ENCODE assay signal across 8 mouse cellular contexts in genomic region chrX:152342903-152343302, GRCm38 (mm10). TPM values are rescaled to one million over a fixed set of nuclear protein-coding genes. Genes with fewer than 3 reads are reported as not detected.
DNase-seq lines count a peak whose midpoint lies in the region; ATAC-seq and TF ChIP-seq lines count a peak whose summit lies in the region.

No protein-coding gene starts in this region.

- peak overlapping the region; percentile 57 for H3K4me3 ChIP-seq in heart, adult 2 months
- peak overlapping the region; percentile 21 for H3K4me3 ChIP-seq in C2C12 (ENCODE audit: insufficient read depth, poor library complexity, severe bottlenecking)
- peak overlapping the region; percentile 57 for H3K4me3 ChIP-seq in forebrain, embryonic 14.5 days (ENCODE audit: low read depth, low read length)
- peak overlapping the region; percentile 63 for H3K4me3 ChIP-seq in liver, embryonic 15.5 days (replicated peaks)

- H3K27me3 ChIP-seq in heart, adult 2 months (ENCODE audit: control insufficient read depth, insufficient read depth, low read length), result no peaks in the 10 kb centered on the region
- no peaks in the 10 kb centered on the region for H3K27me3 ChIP-seq in C2C12 (ENCODE audit: control insufficient read depth, insufficient read depth, insufficient read length)
- peaks cover 10% of the 10 kb centered on the region; the same call in 1 of the 2 replicates for H3K27me3 ChIP-seq in forebrain, embryonic 14.5 days (replicated peaks; ENCODE audit: control insufficient read depth, insufficient read depth, low read length)
- peaks cover 51% of the 10 kb centered on the region for H3K27me3 ChIP-seq in liver, embryonic 15.5 days

- H3K79me2 ChIP-seq in heart, adult 2 months (replicated peaks; ENCODE audit: control insufficient read depth, insufficient read depth, low read length), result no peaks in the 10 kb centered on the region
- peaks cover 28% of the 10 kb centered on the region for H3K79me2 ChIP-seq in C2C12 (ENCODE audit: control insufficient read depth, insufficient read depth)

- TF ChIP-seq CTCF in heart, adult 2 months (IDR thresholded peaks at IDR 0.05), result no peak
- TF ChIP-seq CTCF in C2C12 (IDR thresholded peaks at IDR 0.05; ENCODE audit: control insufficient read depth, insufficient read depth, insufficient read length), result no peak

- H3K27ac ChIP-seq in heart, adult 2 months, result peak overlapping the region; percentile 86
- H3K27ac ChIP-seq in forebrain, embryonic 14.5 days (ENCODE audit: low read depth, low read length), result peak overlapping the region; percentile 78
- peak overlapping the region; percentile 61 for H3K27ac ChIP-seq in liver, embryonic 15.5 days (replicated peaks)

- no peaks in the 10 kb centered on the region for H3K36me3 ChIP-seq in heart, adult 2 months (ENCODE audit: control insufficient read depth, insufficient read depth, low read length)
- H3K36me3 ChIP-seq in C2C12 (ENCODE audit: control insufficient read depth, insufficient read depth), result peaks cover 10% of the 10 kb centered on the region
- peaks cover 17% of the 10 kb centered on the region; the same call in 1 of the 2 replicates for H3K36me3 ChIP-seq in forebrain, embryonic 14.5 days (ENCODE audit: control insufficient read depth, insufficient read depth, low read length)
- no peaks in the 10 kb centered on the region for H3K36me3 ChIP-seq in liver, embryonic 15.5 days (replicated peaks)

- no peak for TF ChIP-seq EP300 in heart, adult 2 months (IDR thresholded peaks at IDR 0.05; ENCODE audit: insufficient read depth, low read depth, low read length)

- H3K79me3 ChIP-seq in C2C12 (ENCODE audit: low read depth), result peaks cover 9% of the 10 kb centered on the region

- H3K4me2 ChIP-seq in forebrain, embryonic 14.5 days (ENCODE audit: low read length), result peak overlapping the region; percentile 42
- peak overlapping the region; percentile 80 for H3K4me2 ChIP-seq in liver, embryonic 15.5 days

- no peak for TF ChIP-seq POLR2A in heart, adult 2 months (IDR thresholded peaks at IDR 0.05; ENCODE audit: insufficient read depth, low read depth, low read length)

- peak overlapping the region; percentile 81 for H3K9ac ChIP-seq in heart, adult 2 months (ENCODE audit: low read depth, low read length)
- peak overlapping the region; percentile 40; the same call in 1 of the 2 replicates for H3K9ac ChIP-seq in forebrain, embryonic 14.5 days (ENCODE audit: low read length)
- H3K9ac ChIP-seq in liver, embryonic 15.5 days, result 0 out of 2 replicates have a peak overlapping the region, but pooled peaks have one; percentile 60

- no peak overlapping the region for H3ac ChIP-seq in C2C12 (ENCODE audit: control insufficient read depth, insufficient read length, low read depth)

- H3K9me3 ChIP-seq in forebrain, embryonic 14.5 days (replicated peaks; ENCODE audit: control insufficient read depth, low read length), result no peaks in the 10 kb centered on the region
- H3K9me3 ChIP-seq in liver, embryonic 15.5 days (replicated peaks), result no peaks in the 10 kb centered on the region

- no peak for ATAC-seq in forebrain, embryonic 14.5 days
- ATAC-seq in liver, embryonic 15.5 days (ENCODE audit: insufficient read depth), result no peak

- intact Hi-C loops in heart, adult 2 months (cut with DNase I), result loop anchor here (5.0 to 10.0 kb wide), 2 partner anchors 111 to 328 kb away; partner anchors contain the start of genes Kdm5c, Ribc1 and Smc1a

- WGBS in heart, adult 2 months, result 28% methylated on average over 6 of the region's 6 CpGs
- 44% methylated on average over 6 of the region's 6 CpGs for WGBS in forebrain, embryonic 14.5 days
- WGBS in liver, embryonic 15.5 days (ENCODE audit: insufficient replicate concordance), result 33% methylated on average over 6 of the region's 6 CpGs

- no peaks in the 10 kb centered on the region; the same call in 1 of the 2 replicates for H3K4me1 ChIP-seq in heart, adult 2 months (ENCODE audit: control insufficient read depth, insufficient read depth, low read length)
- peaks cover 4% of the 10 kb centered on the region for H3K4me1 ChIP-seq in forebrain, embryonic 14.5 days (ENCODE audit: control insufficient read depth, insufficient read depth, low read length)
- peaks cover 13% of the 10 kb centered on the region; the same call in 1 of the 2 replicates for H3K4me1 ChIP-seq in liver, embryonic 15.5 days (replicated peaks)

- no peak for DNase-seq in heart, adult 2 months
- DNase-seq in heart, adult 9 months (ENCODE audit: low spot score in 2 of 2), result no peak
- no peak for DNase-seq in forebrain, embryonic 14.5 days (ENCODE audit: low spot score)
- DNase-seq in embryo, embryonic 10.5 days (ENCODE audit: low spot score), result no peak
- DNase-seq in adrenal gland, postnatal 14 days, result no peak
- no peak for DNase-seq in adrenal gland, postnatal 4 days (ENCODE audit: low spot score in 2 of 2)

TF ChIP-seq in C2C12, 6 proteins besides CTCF, POLR2A, EP300 and RAD21:
- TF ChIP-seq MYOD1 (IDR thresholded peaks at IDR 0.05; ENCODE audit: control insufficient read depth, insufficient read length, low read depth) (no peak), USF1 (IDR thresholded peaks at IDR 0.05; ENCODE audit: low read depth) (no peak), MYOG (IDR thresholded peaks at IDR 0.05; ENCODE audit: control insufficient read depth, extremely low read depth, insufficient read length) (no peak), FOSL1 (IDR thresholded peaks at IDR 0.05; ENCODE audit: insufficient read depth, low read length, poor library complexity, severe bottlenecking) (no peak), CEBPB (IDR thresholded peaks at IDR 0.05; ENCODE audit: low read depth) (no peak), MAX (IDR thresholded peaks at IDR 0.05) (no peak)
TF ChIP-seq in C2C12: peak in this region for 0.

RNA-seq across cellular contexts. Expression of gene Tspyl2, which starts 0.7 kb away (rescaled TPM):
- 10 to 100 TPM; 13.3 to 13.6 TPM for total RNA-seq in heart, adult 2 months (2021)
- 16.1 and 18.8 TPM in 2 replicates for polyA plus RNA-seq in heart, adult 2 months (2012; rRNA removed)
- 18.8 TPM for polyA plus RNA-seq in C2C12 (2012; fragmentation: generic; extraction: Trizol)
- 26.0 and 33.7 TPM in 2 replicates for polyA plus RNA-seq in forebrain, embryonic 14.5 days (2014; fragmentation: Nextera tagmentation; extraction: Ambion mirVana)
- 4.5 and 5.5 TPM in 2 replicates for polyA plus RNA-seq in liver, embryonic 15.5 days (2015; fragmentation: Nextera tagmentation; extraction: Ambion mirVana)
- 29.5 and 32.1 TPM in 2 replicates for total RNA-seq in adrenal gland, postnatal 14 days (2021)
- 10 to 100 TPM; 53.5 to 55.2 TPM for total RNA-seq in adrenal gland, postnatal 4 days (2021)

RNA-seq across cellular contexts. Expression of gene Kantr, which starts 15.6 kb away (rescaled TPM):
- total RNA-seq in heart, adult 2 months (2021), result 1 to 10 TPM; 3.2 to 4.4 TPM
- polyA plus RNA-seq in heart, adult 2 months (2012; rRNA removed), result 3.3 and 5.0 TPM in 2 replicates
- polyA plus RNA-seq in C2C12 (2012; fragmentation: generic; extraction: Trizol), result 1.5 TPM
- polyA plus RNA-seq in forebrain, embryonic 14.5 days (2014; fragmentation: Nextera tagmentation; extraction: Ambion mirVana), result 25.4 and 29.9 TPM in 2 replicates
- polyA plus RNA-seq in liver, embryonic 15.5 days (2015; fragmentation: Nextera tagmentation; extraction: Ambion mirVana), result 2.8 and 3.2 TPM in 2 replicates
- total RNA-seq in adrenal gland, postnatal 14 days (2021), result 7.8 and 8.1 TPM in 2 replicates
- total RNA-seq in adrenal gland, postnatal 4 days (2021), result 10 to 100 TPM; 11.7 to 12.7 TPM

RNA-seq across cellular contexts. Expression of gene Gpr173, which starts 25.6 kb away (rescaled TPM):
- under 1 TPM; 0.42 to 0.96 TPM for total RNA-seq in heart, adult 2 months (2021)
- polyA plus RNA-seq in heart, adult 2 months (2012; rRNA removed), result 0.43 and 1.3 TPM in 2 replicates
- polyA plus RNA-seq in C2C12 (2012; fragmentation: generic; extraction: Trizol), result 4.5 TPM
- polyA plus RNA-seq in forebrain, embryonic 14.5 days (2014; fragmentation: Nextera tagmentation; extraction: Ambion mirVana), result 7.3 and 8.7 TPM in 2 replicates
- 0.03 and 0.12 TPM in 2 replicates for polyA plus RNA-seq in liver, embryonic 15.5 days (2015; fragmentation: Nextera tagmentation; extraction: Ambion mirVana)
- total RNA-seq in adrenal gland, postnatal 14 days (2021), result 2.7 and 3.1 TPM in 2 replicates
- total RNA-seq in adrenal gland, postnatal 4 days (2021), result 1 to 10 TPM; 6.2 to 7.1 TPM
